Mouse (Mus musculus): ENCODE measurements around the gene Tenm4. TPM values are rescaled to one million over a fixed set of nuclear protein-coding genes. Genes with fewer than 3 reads are reported as not detected.

Gene Tenm4
- polyA plus RNA-seq, 1 experiment from 2014 or later: 49.9 TPM

DNA sequence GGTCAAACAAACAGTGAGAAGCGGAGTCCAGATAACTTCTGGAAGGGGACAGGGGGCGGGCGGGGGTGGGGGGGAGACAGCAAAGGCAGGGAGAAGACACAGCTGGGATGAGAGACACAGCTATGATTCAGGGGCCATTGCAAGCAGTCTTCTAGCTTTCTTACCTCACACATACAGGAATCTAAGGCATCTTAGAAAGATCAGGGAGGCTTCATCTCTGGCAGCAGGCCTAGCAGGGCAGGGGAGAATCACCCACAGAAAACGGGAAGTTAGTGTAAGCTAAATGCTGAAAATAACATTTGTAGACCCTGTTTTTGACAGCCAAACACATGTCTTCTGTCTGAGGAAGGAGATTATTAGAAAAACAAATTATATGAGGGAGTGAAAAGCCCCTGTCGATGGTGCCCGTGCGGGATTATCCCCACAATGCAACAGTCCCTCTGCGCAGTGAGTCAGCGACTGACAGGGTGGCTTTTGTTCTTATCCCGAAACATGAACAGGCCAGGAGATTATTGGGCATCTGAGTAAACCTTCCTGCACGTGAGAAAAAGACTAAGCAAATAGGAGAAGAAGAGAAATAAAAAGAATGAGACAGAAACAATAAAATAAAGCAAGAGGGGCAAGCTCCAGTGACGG, 584.5 kb downstream of the Tenm4 start:
- 71% methylated on average over 12 of the region's 12 CpGs for WGBS
- ATAC-seq (ENCODE audit: low FRiP score, low read depth): no peak

GRCm38 (mm10) chr7:96756104-96756742, 585.2 kb downstream of the Tenm4 start:
- ATAC-seq (ENCODE audit: low FRiP score, low read depth): no peak
- WGBS: 48% methylated on average over 10 of the region's 10 CpGs
- Histone ChIP-seq H3K9me3 (no peaks in the 10 kb centered on the region), H3K4me1 (peaks cover 57% of the 10 kb centered on the region), H3K4me2 (replicated peaks) (no peak overlapping the region), H3K27ac (peak overlapping the region; percentile 23), H3K27me3 (no peaks in the 10 kb centered on the region), H3K9ac (no peak overlapping the region), H3K4me3 (no peak overlapping the region), H3K36me3 (peaks cover 10% of the 10 kb centered on the region)

More for the DNA sequence above, 584.5 kb downstream of the Tenm4 start:
- Histone ChIP-seq H3K27me3 (no peaks in the 10 kb centered on the region), H3K27ac (peak overlapping the region; percentile 23; the same call in 1 of the 2 replicates), H3K9ac (no peak overlapping the region), H3K9me3 (no peaks in the 10 kb centered on the region), H3K36me3 (peaks cover 10% of the 10 kb centered on the region), H3K4me3 (no peak overlapping the region), H3K4me2 (replicated peaks) (no peak overlapping the region), H3K4me1 (peaks cover 55% of the 10 kb centered on the region)

- 0 out of 2 replicates have a peak, but pooled peaks cover 1% of the 10 kb centered on the region for H3K27me3 ChIP-seq
- peak; percentile 54 for ATAC-seq (ENCODE audit: low FRiP score, low read depth)
- no peak overlapping the region for H3K4me2 ChIP-seq (replicated peaks)
- H3K4me1 ChIP-seq: peaks cover 57% of the 10 kb centered on the region
- H3K4me3 ChIP-seq: no peak overlapping the region
- no peak overlapping the region for H3K9ac ChIP-seq
- no peaks in the 10 kb centered on the region for H3K9me3 ChIP-seq
- H3K27ac ChIP-seq: no peak overlapping the region
- WGBS: 21% methylated on average over 8 of the region's 8 CpGs
- H3K36me3 ChIP-seq: peaks cover 10% of the 10 kb centered on the region
Observed at GRCm38 (mm10) chr7:96757067-96757466, 586.0 kb downstream of the Tenm4 start.

GRCm38 (mm10) chr7:96760208-96760607, 589.2 kb downstream of the Tenm4 start:
- Histone ChIP-seq H3K4me1 (peaks cover 49% of the 10 kb centered on the region), H3K4me2 (replicated peaks) (no peak overlapping the region), H3K9ac (no peak overlapping the region), H3K4me3 (no peak overlapping the region), H3K27ac (no peak overlapping the region), H3K9me3 (no peaks in the 10 kb centered on the region), H3K36me3 (peaks cover 10% of the 10 kb centered on the region), H3K27me3 (0 out of 2 replicates have a peak, but pooled peaks cover 2% of the 10 kb centered on the region)
- no peak for ATAC-seq (ENCODE audit: low FRiP score, low read depth)
- 66% methylated on average over 6 of the region's 6 CpGs for WGBS

DNA sequence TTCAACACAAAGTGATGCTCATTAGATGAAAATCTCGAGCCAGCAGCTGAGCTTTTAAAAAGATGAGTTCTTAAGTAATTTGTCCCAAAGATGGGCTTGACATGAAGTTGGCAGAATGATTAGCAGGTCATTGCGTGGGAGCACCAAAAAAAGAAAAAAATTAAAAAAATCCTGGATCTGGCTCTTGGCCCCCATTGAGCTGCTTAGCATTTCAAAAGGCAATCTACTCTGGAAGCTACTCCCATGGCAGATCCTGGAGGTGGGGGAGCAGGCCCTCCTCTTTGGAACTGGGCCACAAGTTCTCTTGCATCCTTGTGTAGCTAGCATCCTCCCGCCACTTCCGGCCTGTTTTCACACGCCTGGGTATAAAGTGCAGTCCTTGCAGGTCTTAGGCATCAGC, 590.1 kb downstream of the Tenm4 start:
- Histone ChIP-seq H3K27me3 (0 out of 2 replicates have a peak, but pooled peaks cover 2% of the 10 kb centered on the region), H3K4me2 (replicated peaks) (no peak overlapping the region), H3K27ac (no peak overlapping the region), H3K4me1 (peaks cover 47% of the 10 kb centered on the region), H3K9ac (no peak overlapping the region), H3K4me3 (no peak overlapping the region), H3K36me3 (peaks cover 10% of the 10 kb centered on the region), H3K9me3 (no peaks in the 10 kb centered on the region)
- ATAC-seq (ENCODE audit: low FRiP score, low read depth): no peak
- 82% methylated on average over 5 of the region's 5 CpGs for WGBS

- no peak; the same call in 1 of the 2 replicates for ATAC-seq (ENCODE audit: low FRiP score, low read depth)
- 42% methylated on average over 15 of the region's 15 CpGs for WGBS
- 0 out of 2 replicates have a peak, but pooled peaks cover 2% of the 10 kb centered on the region for H3K27me3 ChIP-seq
- H3K36me3 ChIP-seq: peaks cover 15% of the 10 kb centered on the region
- peaks cover 22% of the 10 kb centered on the region for H3K4me1 ChIP-seq
- H3K4me2 ChIP-seq (replicated peaks): peak overlapping the region; percentile 3; the same call in 1 of the 2 replicates
- H3K27ac ChIP-seq: peak overlapping the region; percentile 23; the same call in 1 of the 2 replicates
- peaks cover 4% of the 10 kb centered on the region for H3K9me3 ChIP-seq
- H3K9ac ChIP-seq: no peak overlapping the region
- no peak overlapping the region for H3K4me3 ChIP-seq
Observed at GRCm38 (mm10) chr7:96765321-96765960, 594.4 kb downstream of the Tenm4 start.

DNA sequence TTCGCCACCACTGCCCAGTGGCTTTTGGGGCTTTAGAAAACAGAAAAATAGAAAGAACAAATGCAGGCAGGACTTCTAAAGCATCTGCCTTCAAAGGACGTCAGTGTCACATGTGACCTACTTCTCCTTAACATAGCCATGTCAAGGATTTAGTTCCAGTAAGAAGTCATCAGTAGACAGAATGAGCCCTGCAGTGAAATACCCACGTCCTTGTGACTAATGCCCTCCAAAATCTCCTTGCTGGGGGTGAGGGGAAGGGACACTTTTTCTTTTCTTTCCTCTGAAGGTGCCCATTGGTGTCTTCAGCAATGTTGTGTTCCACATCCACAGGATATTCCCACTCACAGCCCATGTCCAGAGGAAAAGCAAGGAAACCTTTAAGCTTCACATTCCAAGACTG, 596.0 kb downstream of the Tenm4 start:
- H3K36me3 ChIP-seq: peaks cover 18% of the 10 kb centered on the region
- no peak for ATAC-seq (ENCODE audit: low FRiP score, low read depth)

GRCm38 (mm10) chr7:96768718-96769117, 597.7 kb downstream of the Tenm4 start:
- Histone ChIP-seq H3K36me3 (peaks cover 26% of the 10 kb centered on the region), H3K4me2 (replicated peaks) (no peak overlapping the region), H3K27me3 (peaks cover 8% of the 10 kb centered on the region; the same call in 1 of the 2 replicates), H3K27ac (no peak overlapping the region), H3K4me3 (no peak overlapping the region), H3K9me3 (peaks cover 4% of the 10 kb centered on the region), H3K4me1 (peaks cover 27% of the 10 kb centered on the region), H3K9ac (no peak overlapping the region)
- WGBS: 88% methylated on average over 6 of the region's 6 CpGs
- no peak for ATAC-seq (ENCODE audit: low FRiP score, low read depth)

More for the DNA sequence above, 596.0 kb downstream of the Tenm4 start:
- Histone ChIP-seq H3K9me3 (peaks cover 4% of the 10 kb centered on the region), H3K27me3 (peaks cover 3% of the 10 kb centered on the region; the same call in 1 of the 2 replicates), H3K4me1 (peaks cover 18% of the 10 kb centered on the region), H3K9ac (no peak overlapping the region), H3K4me2 (replicated peaks) (no peak overlapping the region), H3K4me3 (no peak overlapping the region), H3K27ac (no peak overlapping the region)
- 88% methylated on average over 3 of the region's 3 CpGs for WGBS

- WGBS: 74% methylated on average over 4 of the region's 4 CpGs
- H3K4me2 ChIP-seq (replicated peaks): no peak overlapping the region
- ATAC-seq (ENCODE audit: low FRiP score, low read depth): no peak
- no peak overlapping the region for H3K4me3 ChIP-seq
- peaks cover 32% of the 10 kb centered on the region for H3K4me1 ChIP-seq
- no peak overlapping the region for H3K9ac ChIP-seq
- peaks cover 26% of the 10 kb centered on the region for H3K36me3 ChIP-seq
- H3K27me3 ChIP-seq: peaks cover 13% of the 10 kb centered on the region; the same call in 1 of the 2 replicates
- peaks cover 4% of the 10 kb centered on the region for H3K9me3 ChIP-seq
- H3K27ac ChIP-seq: no peak overlapping the region
Observed at GRCm38 (mm10) chr7:96769784-96770183, 598.7 kb downstream of the Tenm4 start.

DNA sequence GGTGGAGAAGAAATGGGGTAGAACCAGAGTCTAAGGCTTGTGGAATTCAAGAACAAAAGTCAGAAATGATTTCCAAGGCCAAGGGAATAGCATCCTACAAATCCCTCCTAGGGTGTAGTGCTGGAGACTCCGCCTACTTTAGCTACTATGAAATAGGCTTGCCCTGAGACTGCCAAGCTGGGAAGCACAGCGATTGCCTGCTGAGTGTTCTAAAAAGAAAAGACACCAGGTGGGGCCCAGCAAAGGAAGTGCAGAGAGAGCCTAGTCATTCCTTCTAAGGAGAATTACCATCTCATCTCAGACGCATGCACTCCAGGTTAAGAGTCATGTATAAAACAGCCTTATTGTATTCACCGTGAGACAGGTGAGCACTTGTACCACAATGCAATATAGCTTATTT, 601.9 kb downstream of the Tenm4 start:
- 71% methylated on average over 4 of the region's 4 CpGs for WGBS
- no peak overlapping the region for H3K4me3 ChIP-seq

GRCm38 (mm10) chr7:96773585-96774225, 602.7 kb downstream of the Tenm4 start:
- Histone ChIP-seq H3K9me3 (peaks cover 7% of the 10 kb centered on the region), H3K27ac (peak overlapping the region; percentile 79), H3K4me3 (no peak overlapping the region), H3K4me2 (replicated peaks) (no peak overlapping the region), H3K9ac (peak overlapping the region; percentile 14; the same call in 1 of the 2 replicates), H3K4me1 (peaks cover 36% of the 10 kb centered on the region), H3K27me3 (peaks cover 24% of the 10 kb centered on the region; the same call in 1 of the 2 replicates), H3K36me3 (peaks cover 20% of the 10 kb centered on the region)
- ATAC-seq (ENCODE audit: low FRiP score, low read depth): no peak
- WGBS: 64% methylated on average over 17 of the region's 17 CpGs

More for the DNA sequence above, 601.9 kb downstream of the Tenm4 start:
- H3K4me1 ChIP-seq: peaks cover 36% of the 10 kb centered on the region
- peaks cover 18% of the 10 kb centered on the region; the same call in 1 of the 2 replicates for H3K27me3 ChIP-seq
- peaks cover 26% of the 10 kb centered on the region for H3K36me3 ChIP-seq
- peaks cover 11% of the 10 kb centered on the region for H3K9me3 ChIP-seq
- H3K4me2 ChIP-seq (replicated peaks): no peak overlapping the region
- ATAC-seq (ENCODE audit: low FRiP score, low read depth): no peak
- H3K9ac ChIP-seq: no peak overlapping the region
- H3K27ac ChIP-seq: no peak overlapping the region

All from limb, embryonic 13.5 days (tissue).